ENCODE assay signal across 17 mouse cellular contexts in the genomic region with DNA sequence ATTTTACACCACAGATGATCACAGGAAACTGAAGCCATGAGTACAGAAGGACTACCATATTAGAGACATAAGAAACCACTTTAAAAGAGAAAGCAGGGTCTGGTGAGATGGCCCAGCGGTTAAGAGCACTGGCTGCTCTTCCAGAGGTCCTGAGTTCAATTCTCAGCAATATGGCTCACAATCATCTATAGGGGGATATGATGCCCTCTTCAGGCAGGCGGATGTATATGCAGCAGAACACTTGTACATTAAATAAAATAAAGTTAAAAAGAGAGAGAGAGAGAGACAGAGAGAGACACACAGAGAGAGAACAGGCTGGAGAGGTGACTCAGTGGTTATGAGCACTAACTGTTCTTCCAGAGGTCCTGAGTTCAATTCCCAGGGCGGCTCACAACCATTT.
DNase-seq lines count a peak whose midpoint lies in the region; TF ChIP-seq lines count a peak whose summit lies in the region.
"Had no signal": no experiment of that assay in that cellular context is flagged by ENCODE, and none has a peak within 500 bp of the region (broad histone marks: within the 10 kb centered on the region; RNA-seq: fewer than 3 reads in every experiment).

No protein-coding gene starts in this region.

- intact Hi-C loops in gastrocnemius, adult 2 months (cut with DNase I): no loop called here
- intact Hi-C loops in left cerebral cortex, adult 2 months (cut with DNase I): no loop called here

- H3K36me3 ChIP-seq in testis, adult 2 months (ENCODE audit: control insufficient read depth, insufficient read depth, low read length): no peaks in the 10 kb centered on the region
- no peaks in the 10 kb centered on the region for H3K36me3 ChIP-seq in splenic B cell, adult 2 months (ENCODE audit: control insufficient read depth, insufficient read depth, low read length, poor library complexity, severe bottlenecking)
- H3K36me3 ChIP-seq: limb, embryonic 13.5 days; neural tube, embryonic 12.5 days had no signal

- no peak overlapping the region for H3K27ac ChIP-seq in gastrocnemius, adult 2 months
- H3K27ac ChIP-seq in left cerebral cortex, adult 2 months: no peak overlapping the region; the same call in 1 of the 2 replicates
- no peak overlapping the region for H3K27ac ChIP-seq in testis, adult 2 months (ENCODE audit: control insufficient read depth, insufficient read depth, low read depth, low read length)
- H3K27ac ChIP-seq: heart, embryonic 13.5 days; limb, embryonic 13.5 days; neural tube, embryonic 12.5 days had no signal

- no peak for TF ChIP-seq POLR2A in testis, adult 2 months (IDR thresholded peaks at IDR 0.05; ENCODE audit: control insufficient read depth, low read depth, low read length)

- no peak for DNase-seq in gastrocnemius, adult 2 months
- DNase-seq in gastrocnemius, postnatal 25 days: no peak
- no peak for DNase-seq in left cerebral cortex, adult 2 months (ENCODE audit: extremely low spot score in 1 of 2, low spot score in 2 of 2)
- no peak for DNase-seq in left cerebral cortex, adult 18-20 months (ENCODE audit: low spot score in 2 of 2)
- no peak for DNase-seq in testis, postnatal 10 days (ENCODE audit: low spot score)
- peak; percentile 24 for DNase-seq in splenic B cell, adult 2 months (ENCODE audit: low read depth, low spot score)
- no peak for DNase-seq in right cerebral cortex, postnatal 14 days
- DNase-seq: adrenal gland, postnatal 14 days; cerebellum, postnatal 10 days; embryo, embryonic 11 days; heart, postnatal 36 days; kidney, adult 9 months; kidney, postnatal 4 days had no signal

- no peak overlapping the region for H3K4me3 ChIP-seq in gastrocnemius, adult 2 months
- H3K4me3 ChIP-seq in left cerebral cortex, adult 2 months: no peak overlapping the region
- H3K4me3 ChIP-seq in testis, adult 2 months (ENCODE audit: control insufficient read depth, low read depth, low read length): peak overlapping the region; percentile 62; the same call in 1 of the 2 replicates
- H3K4me3 ChIP-seq: heart, embryonic 13.5 days; limb, embryonic 13.5 days; neural tube, embryonic 12.5 days had no signal

- H3K4me1 ChIP-seq in testis, adult 2 months (ENCODE audit: control insufficient read depth, insufficient read depth, low read length): peaks cover 3% of the 10 kb centered on the region

- peak; percentile 50 for TF ChIP-seq CTCF in gastrocnemius, adult 2 months (IDR thresholded peaks at IDR 0.05)
- TF ChIP-seq CTCF in left cerebral cortex, adult 2 months (IDR thresholded peaks at IDR 0.05): peak; percentile 53
- TF ChIP-seq CTCF in testis, adult 2 months (IDR thresholded peaks at IDR 0.05; ENCODE audit: control insufficient read depth, insufficient read depth, insufficient replicate concordance, low read depth, low read length): no peak

- no peaks in the 10 kb centered on the region for H3K27me3 ChIP-seq in testis, adult 2 months (ENCODE audit: control insufficient read depth, insufficient read depth, low read length)
- no peaks in the 10 kb centered on the region for H3K27me3 ChIP-seq in splenic B cell, adult 2 months (ENCODE audit: control insufficient read depth, insufficient read depth, low read length, poor library complexity, severe bottlenecking)
- H3K27me3 ChIP-seq: heart, embryonic 13.5 days; limb, embryonic 13.5 days; neural tube, embryonic 12.5 days had no signal
